Mouse (Mus musculus) layer of hippocampus, postnatal 14 days (tissue): ENCODE data around the gene Acadvl. TPM values are rescaled to one million over a fixed set of nuclear protein-coding genes. Genes with fewer than 3 reads are reported as not detected.
"Not testable (repeated sequence)": the region's sequence is repeated elsewhere in the genome, so short reads cannot be mapped to it uniquely, and the experiment has no call there.

ENCODE experiments used
- DNase-seq, 2 experiments: peaks; one replicate each; pipeline ENCODE4 v3.0.0; 2021 to 2022; ENCODE audit warnings: low spot score in 2 of 2, mixed read lengths in 1 of 2
- total RNA-seq, 2 experiments: library from RNA; stranded (reverse); gene quantifications; 2 replicates each; pipeline ENCODE4 v1.2.3; 2021

Gene Acadvl
- total RNA-seq, 2 experiments from 2014 or later: 62.3 to 69.2 TPM

GRCm38 (mm10) chr11:70028401-70029129 is 13.4 kb upstream of the Acadvl start:
- DNase-seq: no peak

DNA sequence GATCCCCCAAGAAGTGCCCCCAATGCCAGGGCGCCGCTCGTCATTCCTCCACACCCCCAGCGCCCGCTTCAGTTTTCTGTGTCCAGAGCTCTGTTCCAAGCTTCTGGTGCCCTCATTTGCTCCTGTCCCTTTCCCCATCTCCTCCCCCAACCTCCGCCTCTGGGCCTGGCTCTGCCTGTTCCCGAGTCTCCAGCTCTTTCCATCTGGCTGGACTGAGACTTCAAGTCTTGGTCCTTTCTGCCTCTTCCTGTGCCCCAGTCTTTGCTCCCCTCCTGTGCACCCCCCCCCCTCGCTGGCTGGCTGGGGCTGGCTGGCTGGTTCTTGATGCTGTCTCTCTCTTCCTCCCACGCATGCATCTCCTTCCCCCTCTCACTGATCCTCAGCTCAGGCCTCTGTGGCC is 12.2 kb upstream of the Acadvl start:
- peak in 1 of 2 experiments; percentile 55 for DNase-seq

- no peak for DNase-seq
Observed at GRCm38 (mm10) chr11:70026689-70027088, 11.5 kb upstream of the Acadvl start.

- no peak for DNase-seq
Observed at GRCm38 (mm10) chr11:70024151-70024514, 8.9 kb upstream of the Acadvl start.

DNA sequence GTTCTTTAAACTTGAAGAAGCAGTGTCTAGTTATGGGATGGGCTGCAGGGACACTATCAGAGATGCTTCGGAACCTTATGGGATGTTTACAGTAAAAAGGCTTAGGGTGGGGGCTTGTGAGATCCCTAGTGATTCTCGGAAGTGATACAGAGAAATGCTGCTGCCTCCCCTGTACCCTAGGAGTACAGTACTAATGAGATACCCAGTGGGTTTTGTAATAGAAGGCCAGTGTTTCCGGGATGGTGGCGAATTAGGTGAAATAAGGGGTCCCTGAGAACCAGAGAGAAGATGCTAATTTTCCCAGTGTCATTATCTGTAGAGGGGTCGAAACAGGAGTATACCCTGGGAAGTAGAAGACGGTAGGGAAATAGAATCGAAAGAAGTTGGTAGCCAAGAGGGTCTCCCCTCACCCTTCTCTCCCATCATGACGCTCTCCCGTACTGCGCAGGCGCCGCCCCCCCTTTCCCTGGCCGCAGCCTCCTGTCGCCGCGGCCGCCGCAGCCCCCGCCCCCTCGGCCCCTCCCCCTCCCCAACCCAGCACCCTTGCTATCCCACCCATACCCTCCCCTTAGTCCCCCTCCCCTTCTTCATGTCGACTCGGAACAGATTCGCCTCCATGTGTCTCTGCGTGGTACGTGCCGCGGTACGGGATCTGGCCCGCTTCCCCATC is 8.4 kb upstream of the Acadvl start:
- DNase-seq: no peak

- DNase-seq: peak; percentile 98 to 99
Observed at GRCm38 (mm10) chr11:70021264-70022132, 6.3 kb upstream of the Acadvl start.

DNA sequence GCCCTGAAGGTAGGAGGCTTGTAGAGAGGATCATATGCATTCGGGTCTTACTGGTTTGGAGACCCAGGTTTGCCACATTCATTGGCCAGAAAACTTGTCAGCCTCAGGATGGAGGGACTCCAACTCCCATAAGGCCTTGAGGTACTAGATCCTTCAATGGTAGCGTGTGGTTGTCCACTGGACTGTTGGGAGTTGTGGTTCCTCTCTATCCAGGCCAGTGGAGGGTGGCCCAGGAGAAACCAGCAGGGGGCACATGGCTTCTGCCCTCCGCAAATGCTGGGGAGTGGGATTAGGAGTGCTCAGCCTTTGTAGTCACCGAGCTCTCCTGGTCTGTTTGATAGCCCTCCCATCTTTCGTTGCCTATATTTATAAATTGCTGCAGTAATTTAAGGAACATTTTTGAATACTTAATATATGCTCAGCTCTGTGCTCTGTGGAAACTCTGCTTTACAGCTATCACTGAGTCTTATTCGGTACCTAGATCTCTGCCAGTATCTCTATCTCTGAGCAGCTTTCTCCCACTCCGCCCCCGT is 5.6 kb upstream of the Acadvl start:
- DNase-seq: peak; percentile 67 to 87

GRCm38 (mm10) chr11:70020022-70020631 is 4.9 kb upstream of the Acadvl start:
- peak; percentile 41 to 73 for DNase-seq

DNA sequence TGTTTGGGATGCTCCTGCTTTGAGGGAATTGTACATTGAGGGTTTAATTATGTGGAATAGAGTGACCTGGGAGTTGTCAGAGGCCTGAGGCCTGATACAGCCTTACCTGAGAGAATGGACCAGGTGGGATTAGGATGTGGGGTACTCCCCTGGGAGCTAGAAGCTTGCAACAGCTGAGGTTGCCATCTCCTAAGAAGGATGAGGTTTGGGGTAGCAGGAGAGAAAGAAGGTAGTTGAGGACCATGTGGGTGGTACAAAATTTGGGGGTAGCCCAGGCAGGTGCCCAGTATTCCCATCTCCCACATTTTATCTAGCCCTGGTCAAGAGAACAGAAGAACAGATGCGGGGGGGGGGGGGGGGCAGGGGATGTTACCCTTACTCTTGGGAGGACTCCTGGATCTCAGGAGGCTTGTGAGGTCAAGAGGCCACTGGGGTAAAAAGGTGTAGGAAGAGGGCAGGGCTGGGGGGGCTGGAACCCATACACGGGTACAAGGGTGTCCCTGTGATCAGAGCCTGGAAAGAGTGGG is 4.3 kb upstream of the Acadvl start:
- DNase-seq: no peak

GRCm38 (mm10) chr11:70018131-70018990 is 3.1 kb upstream of the Acadvl start:
- peak; percentile 72 to 77 for DNase-seq

- DNase-seq: no peak
Observed at GRCm38 (mm10) chr11:70017199-70017767, 2.1 kb upstream of the Acadvl start.

DNA sequence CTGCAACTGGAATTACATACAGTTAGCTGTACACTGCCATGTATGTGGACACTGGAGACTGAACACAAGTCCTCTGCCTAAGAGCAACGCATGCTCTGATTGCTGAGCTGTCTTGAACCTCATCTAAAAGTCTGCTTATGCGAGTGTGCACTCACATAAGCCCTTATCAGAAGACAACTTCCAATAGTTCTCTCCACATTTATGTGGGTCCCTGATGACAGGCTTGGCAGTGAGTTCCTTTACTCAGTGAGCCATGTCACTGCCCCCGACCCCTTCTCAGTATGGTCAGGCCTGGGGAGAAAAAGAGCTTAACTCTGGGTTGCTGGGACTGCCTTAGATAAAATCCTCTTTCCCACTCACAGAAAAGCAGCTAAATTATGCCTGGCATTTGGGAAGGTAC is 1.5 kb upstream of the Acadvl start, which contains the start of gene Dlg4:
Dlg4 (plus strand) TSS at position 274 of the 400 bp plus-strand sequence.
- no peak for DNase-seq

GRCm38 (mm10) chr11:70016177-70016576 is 966 bp upstream of the Acadvl start:
- not testable (repeated sequence) for DNase-seq

DNA sequence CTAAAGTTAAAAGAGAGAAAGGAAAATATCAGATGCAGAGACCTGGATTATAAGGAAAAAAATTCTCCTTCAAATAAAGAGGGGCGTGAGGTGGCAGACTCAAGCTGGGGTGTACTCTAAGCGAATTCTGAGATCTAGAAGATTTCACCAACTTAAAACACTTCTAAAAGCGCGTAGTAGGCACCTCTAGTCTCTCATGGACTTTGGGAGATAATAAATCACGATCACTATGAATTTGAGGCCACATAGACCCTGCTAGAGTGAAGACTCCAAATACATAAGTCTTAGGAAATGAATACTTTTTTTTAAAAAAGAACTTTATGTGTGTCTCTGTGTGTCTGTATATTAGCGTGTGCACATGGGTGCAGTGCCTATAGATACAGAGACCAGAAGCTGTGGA is 466 bp upstream of the Acadvl start:
- DNase-seq: no peak

DNA sequence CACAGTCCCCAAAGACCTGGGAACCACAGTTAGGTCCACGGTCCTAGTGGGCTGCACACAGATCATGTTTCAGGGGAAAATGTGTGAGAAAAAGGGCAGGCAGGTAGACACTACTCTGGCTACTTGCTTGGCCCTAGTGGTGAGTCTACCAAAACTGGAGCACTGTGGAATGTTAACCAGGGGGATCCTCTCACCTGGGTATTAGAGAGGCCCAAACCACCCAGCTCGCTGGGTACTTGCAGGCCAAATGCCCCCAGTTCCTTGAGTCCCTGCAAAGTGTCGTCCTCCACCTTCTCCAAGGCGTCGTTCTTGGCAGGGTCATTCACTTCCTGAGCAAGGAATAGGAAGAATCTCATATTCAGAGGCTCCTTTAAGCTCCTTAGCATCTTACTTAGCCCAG is 1.2 kb downstream of the Acadvl start:
- DNase-seq: no peak

- no peak for DNase-seq
Observed at GRCm38 (mm10) chr11:70013408-70013807, 1.8 kb downstream of the Acadvl start.

DNA sequence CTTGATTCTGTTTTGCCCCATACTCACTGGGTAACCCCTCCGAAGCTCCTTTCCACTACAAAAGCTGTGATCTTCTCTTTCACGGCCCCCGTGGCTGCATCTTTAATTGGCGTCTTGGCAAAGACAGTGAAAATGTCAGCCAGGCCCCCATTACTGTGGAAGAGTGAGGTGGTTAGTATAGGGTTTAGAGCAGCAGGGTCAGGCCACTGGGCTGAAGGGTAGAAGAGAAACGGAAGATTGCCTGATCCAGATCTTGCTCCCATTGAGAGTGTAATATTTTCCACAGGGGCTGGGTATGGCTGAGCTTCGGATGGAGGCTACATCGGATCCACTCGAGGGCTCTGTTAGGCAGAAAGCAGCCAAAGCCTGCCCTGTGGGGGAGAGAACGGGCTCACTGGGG is 2.3 kb downstream of the Acadvl start:
- DNase-seq: no peak

DNA sequence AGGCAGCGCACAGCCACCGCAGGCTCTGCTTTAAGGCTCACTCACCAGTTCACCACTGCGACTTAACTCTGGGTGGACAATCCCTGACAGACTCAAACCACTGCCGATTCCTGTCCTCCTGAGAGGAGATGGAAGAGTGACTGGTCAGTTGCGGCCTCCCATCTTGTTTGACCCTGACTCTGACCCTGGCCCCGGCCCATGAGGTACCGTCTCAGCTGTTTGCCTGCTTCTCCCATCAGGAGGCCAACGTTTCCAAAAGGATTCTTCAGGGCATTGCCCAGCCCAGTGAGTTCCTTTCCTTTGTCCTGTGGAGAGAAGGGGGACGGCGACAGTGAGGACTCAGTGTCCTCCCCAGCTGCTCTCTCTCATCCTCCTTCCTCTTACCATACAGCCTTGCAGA is 4.2 kb downstream of the Acadvl start:
- DNase-seq: no peak

DNA sequence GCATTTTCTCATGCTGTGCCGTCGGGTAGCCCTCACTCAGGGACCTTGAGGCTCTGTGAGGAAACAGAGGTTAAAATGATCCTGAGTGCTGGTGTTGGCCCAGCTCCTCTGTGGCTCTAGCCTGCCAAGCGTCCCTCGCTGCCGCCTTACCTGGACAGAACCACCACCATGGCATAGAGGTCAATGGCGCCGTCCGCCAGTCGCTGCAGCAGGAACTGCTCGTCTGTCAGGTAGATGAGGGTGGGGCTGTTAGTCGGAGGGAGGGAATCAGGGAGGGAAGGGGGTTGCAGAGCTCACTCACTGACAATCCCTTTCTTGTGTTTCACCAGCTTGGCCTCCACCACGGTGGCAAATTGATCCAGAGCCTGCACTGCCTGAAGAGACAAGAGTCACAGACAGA is 4.7 kb downstream of the Acadvl start:
- DNase-seq: no peak

- no peak for DNase-seq
Observed at GRCm38 (mm10) chr11:70010033-70010432, 5.2 kb downstream of the Acadvl start.
